Mouse (Mus musculus) neural tube, embryonic 15.5 days (tissue): ENCODE measurements around the gene Inpp5f. TPM values are rescaled to one million over a fixed set of nuclear protein-coding genes. Genes with fewer than 3 reads are reported as not detected.
A peak's percentile ranks its signal among the peaks of the same experiment; 100 is the strongest.

Experiments used
- ATAC-seq: fragments of 200-750 bp; cut with Nextera tagmentation; 2 replicates; pipeline ENCODE4 v1.8.0; 2017; ENCODE audit warnings: mild to moderate bottlenecking, moderate TSS enrichment, moderate library complexity; ENCODE audit not compliant: low FRiP score
- H3K27ac ChIP-seq: fragments of 300-500 bp; sonication (generic); replicated peaks from 2 replicates; pipeline ENCODE4 v1.5.1; 2015; ENCODE audit warnings: mild to moderate bottlenecking, inconsistent platforms
- H3K27me3 ChIP-seq: fragments of 300-500 bp; sonication (generic); replicated peaks from 2 replicates; pipeline ENCODE4 v1.6.1; 2015; ENCODE audit warnings: inconsistent platforms
- H3K36me3 ChIP-seq: fragments of 300-500 bp; sonication (generic); 2 replicates; pipeline ENCODE4 v1.6.1; 2015; ENCODE audit warnings: inconsistent platforms
- H3K4me1 ChIP-seq: fragments of 300-500 bp; sonication (generic); 2 replicates; pipeline ENCODE4 v1.6.1; 2015; ENCODE audit warnings: inconsistent platforms
- H3K4me2 ChIP-seq: fragments of 300-500 bp; sonication (generic); 2 replicates; pipeline ENCODE4 v1.6.1; 2015; ENCODE audit warnings: inconsistent platforms, mild to moderate bottlenecking, moderate library complexity
- H3K4me3 ChIP-seq: fragments of 300-500 bp; sonication (generic); replicated peaks from 2 replicates; pipeline ENCODE4 v1.5.1; 2015; ENCODE audit warnings: mild to moderate bottlenecking, inconsistent platforms
- H3K9ac ChIP-seq: fragments of 300-500 bp; sonication (generic); replicated peaks from 2 replicates; pipeline ENCODE4 v1.6.1; 2015; ENCODE audit warnings: mild to moderate bottlenecking, inconsistent platforms
- H3K9me3 ChIP-seq: fragments of 300-500 bp; sonication (generic); replicated peaks from 2 replicates; pipeline ENCODE4 v1.6.1; 2016; ENCODE audit warnings: inconsistent platforms
- WGBS: fragments of 180-500 bp; shearing (Covaris S2); methylation state at CpG from one replicate; pipeline ENCODE4 v1.1.7; 2015; ENCODE audit warnings: mixed read lengths; 5-methylcytosine and 5-hydroxymethylcytosine counted together
- polyA plus RNA-seq: library from polyadenylated mRNA; unstranded; fragments of >200 nt; fragmentation: Nextera tagmentation; extraction: Ambion mirVana; gene quantifications from 2 replicates; pipeline ENCODE4 v1.2.1, GENCODE M21; 2015

Gene Inpp5f
- polyA plus RNA-seq, 1 experiment from 2014 or later: 441 TPM

DNA sequence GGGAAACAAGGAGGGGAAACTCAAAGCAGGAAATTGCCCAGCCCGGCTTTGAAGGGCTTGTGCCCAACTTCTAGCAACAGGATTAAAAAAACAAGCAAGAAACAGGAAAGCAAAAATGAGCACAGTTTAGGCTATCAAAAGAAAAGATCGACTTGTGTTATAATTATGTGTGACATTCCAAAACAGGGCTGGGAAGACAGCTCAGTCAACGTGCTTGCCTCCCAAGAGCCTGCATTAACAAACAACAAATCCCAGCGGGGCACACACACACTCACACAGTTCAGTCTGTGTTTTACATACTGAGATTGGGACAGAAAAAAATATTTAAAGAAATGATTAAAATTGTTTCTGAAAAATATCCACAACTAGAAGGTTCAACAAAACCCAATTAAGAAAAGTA lies 106.9 kb downstream of the Inpp5f start:
- Histone ChIP-seq H3K36me3 (peaks cover 66% of the 10 kb centered on the region), H3K4me1 (no peaks in the 10 kb centered on the region), H3K9me3 (no peaks in the 10 kb centered on the region), H3K27me3 (no peaks in the 10 kb centered on the region), H3K9ac (no peak overlapping the region), H3K27ac (no peak overlapping the region), H3K4me2 (no peak overlapping the region), H3K4me3 (no peak overlapping the region)
- ATAC-seq: no peak
- 84% methylated on average over 4 of the region's 4 CpGs for WGBS

DNA sequence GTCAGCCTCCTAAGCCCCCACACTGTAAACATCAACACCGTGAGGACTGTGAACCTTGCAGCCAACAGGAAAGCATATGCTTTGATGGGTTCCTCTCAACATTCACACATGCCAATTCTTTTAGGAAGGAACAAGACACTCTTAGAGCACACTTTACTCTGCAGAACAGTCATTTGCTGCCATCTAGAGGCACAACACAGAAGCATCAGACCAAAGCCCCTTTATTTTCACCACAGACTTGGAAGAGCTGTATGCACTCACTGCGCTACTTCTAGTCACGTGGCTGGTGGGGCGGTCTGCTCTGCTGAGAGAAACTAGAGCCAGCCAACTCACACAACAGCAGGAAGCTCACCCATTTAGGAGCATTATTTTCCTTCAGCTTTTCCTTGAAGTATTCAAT lies 113.6 kb downstream of the Inpp5f start:
- no peak overlapping the region for H3K4me2 ChIP-seq
- no peak overlapping the region for H3K9ac ChIP-seq
- H3K4me3 ChIP-seq: no peak overlapping the region
- ATAC-seq: peak; percentile 87
- no peaks in the 10 kb centered on the region for H3K27me3 ChIP-seq
- peak overlapping the region; percentile 9; the same call in 1 of the 2 replicates for H3K27ac ChIP-seq
- no peaks in the 10 kb centered on the region for H3K9me3 ChIP-seq
- 23% methylated on average over 4 of the region's 4 CpGs for WGBS
- peaks cover 19% of the 10 kb centered on the region for H3K36me3 ChIP-seq
- peaks cover 18% of the 10 kb centered on the region for H3K4me1 ChIP-seq

DNA sequence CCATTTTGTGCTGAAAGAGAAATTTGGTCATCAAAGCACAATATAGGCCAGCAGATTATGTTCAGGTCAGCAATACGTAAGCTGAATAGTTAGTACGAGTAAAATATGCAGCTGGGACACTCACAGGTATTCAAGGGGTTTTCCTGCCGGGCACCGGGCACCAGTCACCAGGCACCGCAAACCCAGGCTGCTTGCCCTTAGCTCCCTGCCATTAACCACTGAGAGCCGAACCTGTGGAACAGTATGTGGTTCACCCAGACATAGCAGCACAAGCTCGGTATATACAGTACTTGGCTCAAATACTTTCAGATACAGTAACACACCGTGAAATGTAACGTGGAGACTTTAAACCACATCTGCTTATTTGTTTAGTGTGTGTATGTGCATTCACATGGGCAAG lies 114.1 kb downstream of the Inpp5f start:
- Histone ChIP-seq H3K36me3 (peaks cover 17% of the 10 kb centered on the region), H3K9me3 (no peaks in the 10 kb centered on the region), H3K9ac (no peak overlapping the region), H3K4me2 (no peak overlapping the region), H3K27ac (peak overlapping the region; percentile 9; the same call in 1 of the 2 replicates), H3K4me3 (no peak overlapping the region), H3K4me1 (peaks cover 18% of the 10 kb centered on the region), H3K27me3 (no peaks in the 10 kb centered on the region)
- WGBS: 83% methylated on average over 9 of the region's 9 CpGs
- ATAC-seq: no peak

DNA sequence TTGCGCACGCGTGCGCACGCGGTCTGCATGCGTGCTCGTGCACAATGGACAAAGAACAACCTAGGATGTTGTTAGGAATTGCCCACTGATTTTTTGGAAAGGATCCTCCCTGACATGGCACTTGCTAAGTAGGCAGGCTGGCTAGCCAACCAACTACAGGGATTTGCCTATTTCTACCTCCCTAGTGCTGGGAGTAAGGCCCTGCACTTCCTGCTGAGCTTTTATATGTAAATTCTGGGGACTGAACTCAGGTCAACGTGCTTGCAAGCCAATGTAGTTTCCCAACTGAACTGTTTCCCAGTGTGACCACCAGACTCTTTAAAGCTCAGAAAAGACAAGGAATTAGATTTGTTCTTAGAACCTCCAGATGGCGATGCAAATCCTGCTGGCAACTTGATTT lies 115.9 kb downstream of the Inpp5f start:
- no peak overlapping the region for H3K27ac ChIP-seq
- peaks cover 13% of the 10 kb centered on the region; the same call in 1 of the 2 replicates for H3K36me3 ChIP-seq
- peaks cover 20% of the 10 kb centered on the region for H3K4me1 ChIP-seq
- H3K4me3 ChIP-seq: no peak overlapping the region
- H3K9me3 ChIP-seq: no peaks in the 10 kb centered on the region
- WGBS: 55% methylated on average over 10 of the region's 10 CpGs
- H3K27me3 ChIP-seq: no peaks in the 10 kb centered on the region
- no peak for ATAC-seq
- no peak overlapping the region for H3K9ac ChIP-seq
- no peak overlapping the region for H3K4me2 ChIP-seq

DNA sequence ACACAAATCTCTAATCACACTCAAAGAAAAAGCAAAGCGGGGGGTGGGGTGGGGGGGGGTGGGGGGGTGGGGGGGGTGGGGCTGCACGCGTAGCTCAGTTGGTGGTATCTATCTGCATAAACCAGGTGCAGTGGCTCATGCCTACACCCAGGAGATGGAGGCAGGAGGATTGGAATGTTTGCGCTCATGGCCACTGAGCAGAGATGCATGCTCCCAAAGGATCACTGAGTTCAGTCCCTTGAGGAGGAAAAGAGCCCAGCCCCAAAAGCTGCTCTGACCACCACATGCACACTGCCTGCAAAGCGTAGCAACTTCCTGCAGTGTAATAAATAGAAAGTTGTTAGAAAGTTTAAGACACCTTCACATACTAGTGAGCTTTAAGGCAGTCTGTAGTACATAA lies 116.6 kb downstream of the Inpp5f start:
- Histone ChIP-seq H3K27ac (no peak overlapping the region), H3K4me1 (peaks cover 20% of the 10 kb centered on the region), H3K9ac (no peak overlapping the region), H3K36me3 (peaks cover 9% of the 10 kb centered on the region; the same call in 1 of the 2 replicates), H3K9me3 (no peaks in the 10 kb centered on the region), H3K4me2 (no peak overlapping the region), H3K4me3 (no peak overlapping the region), H3K27me3 (no peaks in the 10 kb centered on the region)
- 43% methylated on average over 5 of the region's 5 CpGs for WGBS
- no peak for ATAC-seq

DNA sequence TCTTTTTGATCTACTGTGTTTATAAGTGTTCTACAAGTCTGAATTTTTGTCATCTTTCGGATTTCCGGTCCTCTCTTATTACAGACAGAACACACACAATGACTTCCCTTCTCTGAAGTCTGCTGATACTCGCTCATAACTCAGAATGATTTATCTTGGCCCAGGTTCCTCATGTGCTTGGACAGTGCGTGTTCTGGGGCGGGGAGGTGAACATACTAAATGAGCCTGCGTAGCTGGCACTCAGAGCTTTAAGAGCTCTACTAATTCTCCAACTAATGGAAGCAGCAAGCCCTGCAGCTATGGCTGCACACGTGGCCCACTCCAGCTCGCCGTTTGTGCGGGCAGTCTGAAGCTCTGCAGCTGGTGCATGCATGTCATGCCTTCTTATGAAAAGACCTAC lies 117.6 kb downstream of the Inpp5f start:
- H3K36me3 ChIP-seq: 0 out of 2 replicates have a peak, but pooled peaks cover 3% of the 10 kb centered on the region
- peaks cover 20% of the 10 kb centered on the region for H3K4me1 ChIP-seq
- no peak overlapping the region for H3K4me2 ChIP-seq
- no peak overlapping the region for H3K9ac ChIP-seq
- H3K27me3 ChIP-seq: no peaks in the 10 kb centered on the region
- no peak overlapping the region for H3K27ac ChIP-seq
- 71% methylated on average over 10 of the region's 10 CpGs for WGBS
- H3K4me3 ChIP-seq: no peak overlapping the region
- H3K9me3 ChIP-seq: no peaks in the 10 kb centered on the region
- no peak for ATAC-seq

DNA sequence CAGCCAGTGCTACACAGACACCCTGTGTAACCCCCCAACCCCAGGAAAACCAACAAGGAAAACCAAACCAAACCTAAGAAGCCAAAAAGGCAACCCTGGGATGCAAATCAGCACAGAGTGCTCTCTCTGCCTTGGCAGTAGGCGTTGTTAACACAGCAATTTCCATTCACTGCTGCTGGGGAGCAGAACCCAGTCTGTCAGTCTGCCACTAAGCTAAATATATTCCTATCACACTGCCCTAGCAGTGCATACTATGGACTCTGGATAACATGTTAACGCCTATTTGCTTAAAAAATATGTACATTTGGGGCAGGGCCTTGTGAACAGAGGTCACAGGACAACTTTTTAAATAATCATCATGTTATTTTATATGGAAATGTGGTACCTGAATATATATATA lies 120.5 kb downstream of the Inpp5f start:
- Histone ChIP-seq H3K27me3 (no peaks in the 10 kb centered on the region), H3K4me3 (no peak overlapping the region), H3K9me3 (no peaks in the 10 kb centered on the region), H3K9ac (no peak overlapping the region), H3K4me1 (peaks cover 11% of the 10 kb centered on the region; the same call in 1 of the 2 replicates), H3K27ac (no peak overlapping the region), H3K36me3 (no peaks in the 10 kb centered on the region; the same call in 1 of the 2 replicates), H3K4me2 (no peak overlapping the region)
- ATAC-seq: no peak
- WGBS: 62% methylated on average over 2 of the region's 2 CpGs

DNA sequence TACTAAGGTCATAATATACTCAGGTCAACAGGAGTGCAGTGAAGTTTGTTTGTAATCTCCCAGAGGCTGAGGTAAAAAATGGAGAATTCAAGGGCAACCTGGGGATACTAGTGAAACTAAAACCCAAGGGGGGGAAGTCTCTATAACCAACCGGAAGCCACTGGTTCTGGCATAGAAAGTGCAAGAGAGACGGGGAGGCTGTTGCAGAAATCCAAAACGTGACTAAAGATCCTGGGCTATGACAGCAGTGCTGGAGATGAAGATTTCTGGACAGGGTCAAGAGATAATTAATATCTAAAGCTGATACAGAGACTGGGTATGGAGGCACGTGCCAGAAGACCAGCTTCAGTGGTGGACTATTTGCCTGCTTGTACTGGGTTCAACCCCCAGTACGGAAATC lies 126.9 kb downstream of the Inpp5f start:
- Histone ChIP-seq H3K36me3 (no peaks in the 10 kb centered on the region; the same call in 1 of the 2 replicates), H3K4me3 (0 out of 2 replicates have a peak overlapping the region, but pooled peaks have one; percentile 99), H3K4me2 (peak overlapping the region; percentile 71), H3K9me3 (no peaks in the 10 kb centered on the region), H3K9ac (no peak overlapping the region), H3K27ac (no peak overlapping the region), H3K4me1 (peaks cover 24% of the 10 kb centered on the region), H3K27me3 (0 out of 2 replicates have a peak, but pooled peaks cover 4% of the 10 kb centered on the region)
- no peak for ATAC-seq
- WGBS: 77% methylated on average over 5 of the region's 5 CpGs

DNA sequence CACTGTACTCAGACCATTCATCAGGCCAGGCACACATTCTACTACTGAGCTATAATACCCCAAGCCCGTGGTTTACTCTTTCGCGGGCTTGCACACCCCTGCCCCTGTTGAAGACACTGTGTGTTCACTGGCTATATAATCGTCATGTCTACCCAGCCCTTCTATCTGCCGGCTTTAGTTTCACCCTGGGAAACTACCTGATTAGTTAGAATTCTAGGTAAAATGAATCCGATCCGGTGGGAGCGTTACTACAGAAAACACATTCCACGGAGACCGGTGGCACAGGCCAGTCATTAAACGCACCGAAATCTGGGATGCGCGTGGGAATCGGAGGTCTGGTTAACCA lies 128.0 kb downstream of the Inpp5f start:
- Histone ChIP-seq H3K9ac (peak overlapping the region; percentile 95), H3K4me2 (peak overlapping the region; percentile 71), H3K36me3 (no peaks in the 10 kb centered on the region; the same call in 1 of the 2 replicates), H3K27me3 (0 out of 2 replicates have a peak, but pooled peaks cover 4% of the 10 kb centered on the region), H3K27ac (peak overlapping the region; percentile 92), H3K4me1 (peaks cover 28% of the 10 kb centered on the region), H3K9me3 (no peaks in the 10 kb centered on the region), H3K4me3 (peak overlapping the region; percentile 99)
- WGBS: 1% methylated on average over 15 of the region's 15 CpGs
- no peak for ATAC-seq

DNA sequence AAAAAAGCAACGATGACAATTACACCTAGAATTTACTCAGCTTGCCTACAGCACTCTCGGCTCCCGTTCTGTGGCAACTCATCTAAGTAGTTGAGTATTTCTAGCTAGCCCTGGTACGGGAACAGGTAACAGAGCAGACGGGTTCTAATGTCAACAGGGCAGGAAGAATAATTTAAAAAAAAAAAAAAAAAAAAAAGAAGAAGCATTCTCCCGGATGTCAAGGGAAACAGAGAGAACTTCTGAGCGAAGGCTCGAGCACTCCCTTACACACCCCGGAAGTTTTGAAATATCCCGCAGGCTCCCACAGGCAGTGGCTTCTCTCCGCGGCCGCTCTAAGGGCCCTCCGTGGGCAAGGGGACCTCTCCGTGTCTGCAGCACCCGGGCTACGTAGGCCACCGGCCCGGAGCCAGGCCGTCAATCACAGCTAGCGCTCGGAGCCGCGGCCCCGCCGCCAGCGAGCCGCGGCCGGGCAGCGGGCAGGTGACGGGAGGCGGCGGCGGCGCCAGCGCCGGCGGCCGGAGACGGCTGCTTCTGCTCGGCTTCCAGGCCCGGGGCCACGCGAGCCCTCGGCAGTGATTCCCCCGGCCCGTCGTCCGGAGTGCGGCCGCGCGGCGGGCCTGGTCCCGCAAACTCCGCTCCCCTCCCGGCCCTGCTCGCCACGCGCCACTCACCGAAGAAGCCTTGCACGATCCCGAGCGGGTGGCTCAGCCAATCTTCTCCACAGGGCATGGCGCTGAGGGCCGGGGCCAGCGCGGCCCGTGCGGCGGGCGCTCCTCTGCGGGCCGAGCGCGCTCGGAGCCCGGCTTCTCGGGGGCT lies 128.5 kb downstream of the Inpp5f start:
- Histone ChIP-seq H3K4me1 (peaks cover 30% of the 10 kb centered on the region), H3K36me3 (no peaks in the 10 kb centered on the region; the same call in 1 of the 2 replicates), H3K27ac (peak overlapping the region; percentile 92), H3K4me2 (peak overlapping the region; percentile 71), H3K9ac (peak overlapping the region; percentile 95), H3K4me3 (peak overlapping the region; percentile 99), H3K27me3 (0 out of 2 replicates have a peak, but pooled peaks cover 4% of the 10 kb centered on the region), H3K9me3 (no peaks in the 10 kb centered on the region)
- under 1% methylated on average over 75 of the region's 80 CpGs for WGBS
- peak; percentile 51 for ATAC-seq

DNA sequence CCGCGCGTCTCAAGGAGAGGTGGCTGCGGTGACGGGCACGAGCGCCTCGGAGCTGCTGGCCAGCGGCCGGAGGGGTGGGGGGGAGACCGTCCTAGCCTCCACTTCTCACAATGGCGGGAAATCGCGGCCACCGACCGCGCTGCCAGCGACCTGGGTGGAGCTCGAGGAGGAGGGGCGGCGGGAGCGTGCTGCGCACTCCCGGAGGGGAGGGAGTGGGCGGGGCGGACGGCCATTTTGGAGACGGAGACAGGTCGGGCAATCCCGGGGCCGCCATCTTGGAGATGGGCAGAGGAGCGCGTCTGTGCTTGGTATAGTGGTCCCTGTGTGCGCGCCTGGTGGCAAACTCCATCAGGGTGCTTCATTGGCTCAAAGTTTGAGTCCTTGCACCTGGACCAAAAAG lies 129.2 kb downstream of the Inpp5f start, which contains the start of gene Mcmbp:
Mcmbp (minus strand) TSS at position 162 of the 400 bp plus-strand sequence.
- Histone ChIP-seq H3K9me3 (no peaks in the 10 kb centered on the region), H3K4me3 (peak within 1 kb of the TSS; percentile 99), H3K36me3 (no peaks in the 10 kb centered on the region; the same call in 1 of the 2 replicates), H3K4me2 (peak within 1 kb of the TSS; percentile 71), H3K9ac (peak within 1 kb of the TSS; percentile 95), H3K27me3 (0 out of 2 replicates have a peak, but pooled peaks cover 4% of the 10 kb centered on the region), H3K4me1 (peaks cover 32% of the 10 kb centered on the region), H3K27ac (peak within 1 kb of the TSS; percentile 92)
- WGBS: 1% methylated on average over 30 of the region's 35 CpGs
- ATAC-seq: peak; percentile 89

DNA sequence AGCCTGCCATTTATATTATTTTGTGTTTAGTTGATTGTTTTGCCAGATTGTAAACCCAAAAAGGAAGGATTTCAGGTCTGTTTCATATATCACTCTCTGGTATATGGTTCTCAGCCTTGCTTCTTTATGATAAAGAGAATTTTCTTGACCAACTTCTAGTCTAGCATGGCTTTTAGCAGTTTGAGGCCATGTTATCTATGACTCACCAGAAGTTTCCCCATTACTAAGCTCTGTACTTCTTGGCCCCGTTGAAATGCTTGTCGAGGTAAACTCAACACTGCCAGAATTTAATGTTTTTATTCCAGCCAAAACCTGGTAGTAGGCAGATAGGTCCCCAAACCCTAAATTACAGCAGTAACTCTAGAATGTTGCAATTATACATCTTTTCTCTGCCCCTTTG lies 132.8 kb downstream of the Inpp5f start:
- peaks cover 52% of the 10 kb centered on the region for H3K4me1 ChIP-seq
- H3K9ac ChIP-seq: no peak overlapping the region
- no peaks in the 10 kb centered on the region for H3K36me3 ChIP-seq
- peak overlapping the region; percentile 75 for H3K27ac ChIP-seq
- peak overlapping the region; percentile 69 for H3K4me3 ChIP-seq
- no peak for ATAC-seq
- no peaks in the 10 kb centered on the region for H3K9me3 ChIP-seq
- 0 out of 2 replicates have a peak, but pooled peaks cover 4% of the 10 kb centered on the region for H3K27me3 ChIP-seq
- peak overlapping the region; percentile 86 for H3K4me2 ChIP-seq
- 62% methylated on average over 2 of the region's 2 CpGs for WGBS
